Mouse (Mus musculus) lung, embryonic 15.5 days (tissue): Measurements from ENCODE around the gene Myt1l. TPM values are rescaled to one million over a fixed set of nuclear protein-coding genes. Genes with fewer than 3 reads are reported as not detected.
A peak's percentile ranks its signal among the peaks of the same experiment; 100 is the strongest.

Source experiments
- ATAC-seq: fragments of 200-750 bp; cut with Nextera tagmentation; 2 replicates; pipeline ENCODE4 v1.8.0; 2017; ENCODE audit warnings: moderate number of reproducible peaks, borderline replicate concordance; ENCODE audit not compliant: low FRiP score, low TSS enrichment; ENCODE audit errors: extremely low read depth
- H3K27ac ChIP-seq: fragments of 300-500 bp; sonication (generic); 2 replicates; pipeline ENCODE4 v1.5.1; 2015; ENCODE audit warnings: moderate library complexity, mild to moderate bottlenecking, inconsistent platforms
- H3K27me3 ChIP-seq: fragments of 300-500 bp; sonication (generic); 2 replicates; pipeline ENCODE4 v1.6.1; 2015; ENCODE audit warnings: inconsistent platforms
- H3K36me3 ChIP-seq: fragments of 300-500 bp; sonication (generic); 2 replicates; pipeline ENCODE4 v1.6.1; 2015; ENCODE audit warnings: inconsistent platforms
- H3K4me1 ChIP-seq: fragments of 300-500 bp; sonication (generic); 2 replicates; pipeline ENCODE4 v1.6.1; 2015; ENCODE audit warnings: inconsistent platforms
- H3K4me2 ChIP-seq: fragments of 300-500 bp; sonication (generic); 2 replicates; pipeline ENCODE4 v1.6.1; 2015; ENCODE audit warnings: inconsistent platforms, mild to moderate bottlenecking, moderate library complexity
- H3K4me3 ChIP-seq: fragments of 300-500 bp; sonication (generic); 2 replicates; pipeline ENCODE4 v1.5.1; 2015; ENCODE audit warnings: mild to moderate bottlenecking, inconsistent platforms
- H3K9ac ChIP-seq: fragments of 300-500 bp; sonication (generic); 2 replicates; pipeline ENCODE4 v1.6.1; 2015; ENCODE audit warnings: inconsistent platforms
- H3K9me3 ChIP-seq: fragments of 300-500 bp; sonication (generic); 2 replicates; pipeline ENCODE4 v1.6.1; 2016; ENCODE audit warnings: inconsistent platforms
- WGBS: fragments of 180-500 bp; shearing (Covaris S2); methylation state at CpG from one replicate; pipeline ENCODE4 v1.1.7; 2015; 5-methylcytosine and 5-hydroxymethylcytosine counted together
- polyA plus RNA-seq: library from polyadenylated mRNA; unstranded; fragments of >200 nt; fragmentation: Nextera tagmentation; extraction: Ambion mirVana; gene quantifications from 2 replicates; pipeline ENCODE4 v1.2.1, GENCODE M21; 2015

Myt1l gene
- polyA plus RNA-seq, 1 experiment from 2014 or later, result 0.27 TPM

- no peak overlapping the region for H3K27ac ChIP-seq
- no peaks in the 10 kb centered on the region for H3K9me3 ChIP-seq
- 70% methylated on average over 4 of the region's 4 CpGs for WGBS
- H3K9ac ChIP-seq, result no peak overlapping the region
- no peaks in the 10 kb centered on the region for H3K36me3 ChIP-seq
- H3K4me3 ChIP-seq, result no peak overlapping the region
- H3K4me1 ChIP-seq, result peaks cover 12% of the 10 kb centered on the region; the same call in 1 of the 2 replicates
- ATAC-seq, result no peak
- no peak overlapping the region for H3K4me2 ChIP-seq
- H3K27me3 ChIP-seq, result 0 out of 2 replicates have a peak, but pooled peaks cover 3% of the 10 kb centered on the region
Observed at GRCm38 (mm10) chr12:29904101-29904874, 376.1 kb downstream of the Myt1l start.

GRCm38 (mm10) chr12:29907056-29907455, 378.9 kb downstream of the Myt1l start:
- WGBS, result 21% methylated on average over 2 of the region's 2 CpGs
- H3K4me2 ChIP-seq, result no peak overlapping the region
- peak overlapping the region; percentile 52; the same call in 1 of the 2 replicates for H3K27ac ChIP-seq

DNA sequence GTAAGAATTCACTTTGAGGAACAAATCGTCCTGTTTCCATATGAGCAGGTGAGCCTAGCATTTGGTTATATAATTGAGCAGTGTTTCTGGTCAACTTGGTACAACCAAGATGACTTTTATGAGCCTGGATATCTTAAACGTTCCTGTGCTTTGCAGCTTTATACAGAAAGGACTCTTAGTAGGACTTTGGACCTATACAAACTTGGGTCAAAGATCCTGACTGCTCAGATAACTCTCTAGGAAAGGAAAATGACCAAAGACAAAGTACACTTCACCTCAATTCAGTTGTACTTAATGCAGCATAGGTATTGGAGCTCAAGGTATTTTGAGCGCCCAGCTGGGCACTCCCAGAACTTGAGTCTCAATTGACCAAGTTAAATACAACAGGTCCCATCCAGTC, 388.0 kb downstream of the Myt1l start:
- Histone ChIP-seq H3K4me3 (no peak overlapping the region), H3K9ac (no peak overlapping the region), H3K4me1 (no peaks in the 10 kb centered on the region), H3K36me3 (no peaks in the 10 kb centered on the region), H3K9me3 (no peaks in the 10 kb centered on the region), H3K27me3 (no peaks in the 10 kb centered on the region), H3K27ac (no peak overlapping the region), H3K4me2 (no peak overlapping the region)
- 73% methylated on average over 3 of the region's 3 CpGs for WGBS
- ATAC-seq, result no peak

More at GRCm38 (mm10) chr12:29907056-29907455, 378.9 kb downstream of the Myt1l start:
- ATAC-seq, result peak; percentile 83
- no peak overlapping the region for H3K9ac ChIP-seq
- H3K27me3 ChIP-seq, result no peaks in the 10 kb centered on the region
- no peak overlapping the region for H3K4me3 ChIP-seq
- no peaks in the 10 kb centered on the region for H3K9me3 ChIP-seq
- H3K36me3 ChIP-seq, result no peaks in the 10 kb centered on the region
- peaks cover 12% of the 10 kb centered on the region; the same call in 1 of the 2 replicates for H3K4me1 ChIP-seq

GRCm38 (mm10) chr12:29916807-29917206, 388.6 kb downstream of the Myt1l start:
- no peak overlapping the region for H3K4me2 ChIP-seq

DNA sequence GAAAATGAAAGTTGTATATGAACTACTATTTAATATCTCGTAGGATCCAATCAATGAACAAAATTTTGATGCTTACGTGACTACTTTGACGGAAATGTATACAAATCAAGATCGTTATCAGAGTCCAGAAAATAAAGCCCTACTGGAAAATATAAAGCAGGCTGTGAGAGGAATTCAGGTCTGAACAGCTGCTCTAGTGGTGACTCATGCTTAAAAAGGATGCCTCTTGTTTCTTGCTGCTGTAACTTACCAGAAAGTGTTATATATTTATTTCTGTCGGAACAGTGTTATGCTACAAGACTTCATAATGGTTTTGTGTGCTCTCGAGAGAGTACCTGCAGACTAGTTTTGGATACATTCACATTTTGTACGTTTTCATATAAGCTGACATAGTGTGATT, 392.1 kb downstream of the Myt1l start:
- no peak overlapping the region for H3K27ac ChIP-seq
- no peak overlapping the region for H3K9ac ChIP-seq
- WGBS, result 60% methylated on average over 7 of the region's 7 CpGs
- H3K4me3 ChIP-seq, result no peak overlapping the region
- H3K27me3 ChIP-seq, result no peaks in the 10 kb centered on the region
- no peak overlapping the region for H3K4me2 ChIP-seq
- H3K4me1 ChIP-seq, result no peaks in the 10 kb centered on the region
- no peaks in the 10 kb centered on the region for H3K9me3 ChIP-seq
- no peaks in the 10 kb centered on the region for H3K36me3 ChIP-seq
- no peak for ATAC-seq

More at GRCm38 (mm10) chr12:29916807-29917206, 388.6 kb downstream of the Myt1l start:
- H3K36me3 ChIP-seq, result no peaks in the 10 kb centered on the region
- 80% methylated on average over 6 of the region's 6 CpGs for WGBS
- H3K27me3 ChIP-seq, result no peaks in the 10 kb centered on the region
- H3K4me3 ChIP-seq, result no peak overlapping the region
- H3K9me3 ChIP-seq, result no peaks in the 10 kb centered on the region
- ATAC-seq, result no peak
- H3K27ac ChIP-seq, result no peak overlapping the region
- H3K9ac ChIP-seq, result no peak overlapping the region
- no peaks in the 10 kb centered on the region for H3K4me1 ChIP-seq

GRCm38 (mm10) chr12:29921481-29921880, 393.3 kb downstream of the Myt1l start:
- no peaks in the 10 kb centered on the region for H3K4me1 ChIP-seq
- 75% methylated on average over 11 of the region's 11 CpGs for WGBS
- H3K36me3 ChIP-seq, result no peaks in the 10 kb centered on the region
- no peak overlapping the region for H3K9ac ChIP-seq
- no peak overlapping the region for H3K4me3 ChIP-seq
- ATAC-seq, result no peak
- no peaks in the 10 kb centered on the region for H3K9me3 ChIP-seq
- H3K27ac ChIP-seq, result no peak overlapping the region
- no peaks in the 10 kb centered on the region for H3K27me3 ChIP-seq
- H3K4me2 ChIP-seq, result no peak overlapping the region

DNA sequence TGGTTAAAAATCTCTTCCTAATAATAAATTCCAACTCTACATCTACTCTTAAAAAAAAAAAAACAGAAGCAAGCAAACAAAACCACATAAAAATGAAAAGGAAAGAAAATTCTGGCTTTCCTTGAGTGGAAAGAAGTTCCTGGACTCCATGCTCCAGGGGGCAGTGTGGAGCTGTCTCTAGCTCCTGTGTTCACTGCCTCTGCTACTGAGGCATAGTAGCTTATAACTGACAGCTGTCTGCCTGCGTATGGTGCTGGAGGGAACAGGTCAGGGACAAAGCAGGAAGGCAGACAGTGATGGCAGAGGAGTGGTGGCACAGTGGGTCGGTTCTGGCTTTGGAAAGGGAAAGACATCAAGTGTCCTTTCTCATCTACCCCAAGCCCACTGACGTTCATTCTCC, 398.7 kb downstream of the Myt1l start:
- Histone ChIP-seq H3K9ac (no peak overlapping the region), H3K9me3 (no peaks in the 10 kb centered on the region), H3K27me3 (no peaks in the 10 kb centered on the region), H3K4me1 (no peaks in the 10 kb centered on the region), H3K4me2 (no peak overlapping the region), H3K27ac (no peak overlapping the region), H3K36me3 (no peaks in the 10 kb centered on the region), H3K4me3 (no peak overlapping the region)
- 46% methylated on average over 3 of the region's 3 CpGs for WGBS
- no peak for ATAC-seq

DNA sequence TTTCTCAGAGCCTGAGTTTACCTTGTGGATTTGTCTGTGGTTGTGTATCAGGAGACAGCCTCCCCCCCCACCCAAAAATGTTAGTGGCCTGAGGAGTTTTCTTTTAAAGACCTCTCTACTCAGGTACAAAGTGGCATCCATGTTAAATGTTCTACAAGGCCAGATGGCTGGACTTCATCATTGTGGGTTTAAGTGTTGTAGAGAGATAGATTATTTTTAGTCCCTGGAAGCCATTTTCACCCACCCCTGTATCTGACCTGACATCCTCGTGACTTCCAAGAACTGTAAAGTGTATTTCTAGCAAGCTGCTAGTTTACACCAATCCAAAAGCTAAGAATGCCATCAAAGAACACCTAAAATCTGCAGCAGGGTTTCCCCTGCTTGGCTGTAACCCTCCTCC, 402.4 kb downstream of the Myt1l start:
- Histone ChIP-seq H3K4me1 (no peaks in the 10 kb centered on the region), H3K27me3 (no peaks in the 10 kb centered on the region), H3K4me2 (no peak overlapping the region), H3K27ac (no peak overlapping the region), H3K9ac (no peak overlapping the region), H3K4me3 (no peak overlapping the region), H3K9me3 (no peaks in the 10 kb centered on the region), H3K36me3 (no peaks in the 10 kb centered on the region)
- no peak for ATAC-seq
- WGBS, result 51% methylated on average over 1 of the region's 1 CpGs

DNA sequence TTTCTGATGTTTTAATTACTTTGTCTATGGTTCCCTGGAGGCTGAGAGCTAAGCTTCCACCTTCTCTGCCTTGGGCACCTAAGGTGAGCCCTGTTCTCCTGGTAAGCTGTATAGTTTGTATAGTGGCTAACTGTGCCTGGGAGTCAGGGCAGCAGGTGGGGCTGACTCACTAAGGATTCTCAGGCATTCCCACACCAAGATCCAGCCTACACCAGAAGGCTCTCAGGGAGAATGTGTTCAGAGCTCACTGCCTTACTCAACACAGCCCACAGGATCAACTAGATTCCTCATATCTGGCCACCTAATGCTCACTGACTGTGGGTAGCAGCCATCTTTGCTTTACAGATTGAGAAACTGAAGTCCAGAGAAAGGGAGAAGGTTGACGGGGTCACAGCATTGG, 404.8 kb downstream of the Myt1l start:
- H3K4me2 ChIP-seq, result no peak overlapping the region
- ATAC-seq, result no peak
- H3K36me3 ChIP-seq, result no peaks in the 10 kb centered on the region
- H3K4me1 ChIP-seq, result 0 out of 2 replicates have a peak, but pooled peaks cover 3% of the 10 kb centered on the region
- WGBS, result 93% methylated on average over 1 of the region's 1 CpGs
- H3K9me3 ChIP-seq, result no peaks in the 10 kb centered on the region
- H3K4me3 ChIP-seq, result no peak overlapping the region
- H3K27ac ChIP-seq, result no peak overlapping the region
- H3K9ac ChIP-seq, result no peak overlapping the region
- H3K27me3 ChIP-seq, result peaks cover 6% of the 10 kb centered on the region; the same call in 1 of the 2 replicates

DNA sequence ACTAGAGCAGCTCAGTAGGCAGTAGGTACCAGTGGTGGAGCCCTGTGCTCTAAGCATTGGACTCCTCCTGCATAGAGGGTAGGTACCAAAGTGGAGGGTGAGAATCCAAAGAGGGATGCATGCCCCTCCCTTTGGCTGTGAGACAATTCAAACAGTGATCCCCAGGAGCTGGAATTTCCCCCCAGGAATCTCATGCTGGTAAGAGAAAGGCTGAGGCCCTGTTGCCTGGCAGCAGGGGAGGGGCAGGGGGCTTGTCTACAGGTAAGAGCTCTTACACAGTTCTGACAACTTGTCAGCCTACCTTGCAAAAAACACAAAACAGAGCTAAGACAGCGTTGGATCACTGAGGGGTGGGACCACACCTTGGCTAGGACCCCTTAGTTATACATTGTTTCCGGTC, 405.3 kb downstream of the Myt1l start:
- Histone ChIP-seq H3K4me2 (no peak overlapping the region), H3K9me3 (no peaks in the 10 kb centered on the region), H3K4me1 (0 out of 2 replicates have a peak, but pooled peaks cover 3% of the 10 kb centered on the region), H3K36me3 (no peaks in the 10 kb centered on the region), H3K9ac (no peak overlapping the region), H3K27ac (no peak overlapping the region), H3K4me3 (no peak overlapping the region), H3K27me3 (peaks cover 6% of the 10 kb centered on the region; the same call in 1 of the 2 replicates)
- 67% methylated on average over 2 of the region's 2 CpGs for WGBS
- no peak for ATAC-seq

GRCm38 (mm10) chr12:29934120-29934581, 406.0 kb downstream of the Myt1l start:
- no peak for ATAC-seq
- WGBS, result 67% methylated on average over 8 of the region's 8 CpGs
- peaks cover 5% of the 10 kb centered on the region; the same call in 1 of the 2 replicates for H3K4me1 ChIP-seq
- no peak overlapping the region for H3K4me3 ChIP-seq
- no peaks in the 10 kb centered on the region for H3K9me3 ChIP-seq
- H3K4me2 ChIP-seq, result no peak overlapping the region
- H3K36me3 ChIP-seq, result no peaks in the 10 kb centered on the region
- no peak overlapping the region for H3K27ac ChIP-seq
- H3K9ac ChIP-seq, result no peak overlapping the region
- peaks cover 6% of the 10 kb centered on the region; the same call in 1 of the 2 replicates for H3K27me3 ChIP-seq

DNA sequence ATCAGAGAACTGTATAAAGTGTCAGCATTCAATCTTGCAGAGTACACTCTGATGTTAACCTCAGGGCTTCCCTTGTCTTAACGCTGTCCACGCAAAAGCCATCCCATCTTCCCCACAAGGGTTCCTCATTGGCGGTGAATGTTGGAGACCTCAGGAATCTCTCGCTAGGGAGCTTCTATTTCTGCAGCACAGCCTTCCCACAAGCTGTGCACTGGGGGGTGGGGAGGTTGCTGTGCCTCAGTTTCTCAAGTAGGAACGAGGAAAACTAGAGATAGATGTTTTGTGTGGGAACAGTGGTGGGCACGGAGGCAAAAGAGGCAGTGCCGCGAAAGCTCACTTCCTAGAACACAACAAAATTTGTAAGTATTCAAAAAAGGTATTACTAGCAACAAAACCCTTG, 409.1 kb downstream of the Myt1l start, which contains the start of gene Pxdn:
Gene Pxdn (plus strand): TSS at position 301 of the 400 bp plus-strand sequence.
- Histone ChIP-seq H3K4me2 (peak within 1 kb of the TSS; percentile 65), H3K27me3 (peaks cover 6% of the 10 kb centered on the region; the same call in 1 of the 2 replicates), H3K27ac (peak within 1 kb of the TSS; percentile 91), H3K36me3 (no peaks in the 10 kb centered on the region), H3K4me3 (peak within 1 kb of the TSS; percentile 76), H3K9me3 (no peaks in the 10 kb centered on the region), H3K4me1 (peaks cover 24% of the 10 kb centered on the region), H3K9ac (peak within 1 kb of the TSS; percentile 88)
- no peak for ATAC-seq
- 39% methylated on average over 8 of the region's 8 CpGs for WGBS
